Mouse (Mus musculus) adrenal gland, adult (tissue): ENCODE measurements around the gene Bcl9.
A peak's percentile ranks its signal among the peaks of the same experiment; 100 is the strongest.

Experiments
- DNase-seq, 2 experiments: peaks; one replicate each; pipeline ENCODE4 v3.0.0; 2022 to 2023; ENCODE audit warnings: low spot score in 1 of 2; ENCODE audit not compliant: inconsistent age in 2 of 2

Gene Bcl9

GRCm38 (mm10) chr3:97185098-97185860 is 112.4 kb downstream of the Bcl9 start:
- DNase-seq, result peak; percentile 52 to 85

- peak in 1 of 2 experiments; percentile 28 for DNase-seq
These were observed 113.9 kb downstream of the Bcl9 start for GRCm38 (mm10) chr3:97183810-97184209.

- no peak for DNase-seq
These were observed 117.2 kb downstream of the Bcl9 start for GRCm38 (mm10) chr3:97180527-97180926.

GRCm38 (mm10) chr3:97178885-97179284 is 118.8 kb downstream of the Bcl9 start:
- no peak for DNase-seq

GRCm38 (mm10) chr3:97172632-97173031 is 125.1 kb downstream of the Bcl9 start:
- DNase-seq, result no peak

- DNase-seq, result no peak
These were observed 125.5 kb downstream of the Bcl9 start for GRCm38 (mm10) chr3:97172231-97172630.

GRCm38 (mm10) chr3:97171531-97171930 is 126.2 kb downstream of the Bcl9 start:
- no peak for DNase-seq

GRCm38 (mm10) chr3:97167126-97167525 is 130.6 kb downstream of the Bcl9 start:
- DNase-seq, result peak in 1 of 2 experiments; percentile 1

- DNase-seq, result no peak
These were observed 133.2 kb downstream of the Bcl9 start for GRCm38 (mm10) chr3:97164477-97164876.

GRCm38 (mm10) chr3:97161773-97162172 is 135.9 kb downstream of the Bcl9 start:
- no peak for DNase-seq

- peak in 1 of 2 experiments; percentile 55 for DNase-seq
These were observed 136.8 kb downstream of the Bcl9 start for GRCm38 (mm10) chr3:97160908-97161307.

- DNase-seq, result no peak
These were observed 137.7 kb downstream of the Bcl9 start for GRCm38 (mm10) chr3:97159986-97160385.

GRCm38 (mm10) chr3:97159509-97159850 is 138.2 kb downstream of the Bcl9 start:
- no peak for DNase-seq

- peak; percentile 94 to 97 for DNase-seq
These were observed 138.9 kb downstream of the Bcl9 start, which contains the start of gene Acp6 for GRCm38 (mm10) chr3:97158611-97159508. Gene Acp6, plus strand, starts transcription at chr3:97158777.

- DNase-seq, result peak; percentile 90 to 98
These were observed 139.6 kb downstream of the Bcl9 start for GRCm38 (mm10) chr3:97157958-97158599.

GRCm38 (mm10) chr3:97157308-97157707 is 140.4 kb downstream of the Bcl9 start:
- no peak for DNase-seq

- no peak for DNase-seq
These were observed 141.3 kb downstream of the Bcl9 start for GRCm38 (mm10) chr3:97156431-97156830.
